Mouse (Mus musculus) thymus, postnatal 4 days (tissue): ENCODE measurements around the gene Mdm2.

Source experiments
- DNase-seq: peaks from one replicate; pipeline ENCODE4 v3.0.0; 2021

Gene Mdm2

DNA sequence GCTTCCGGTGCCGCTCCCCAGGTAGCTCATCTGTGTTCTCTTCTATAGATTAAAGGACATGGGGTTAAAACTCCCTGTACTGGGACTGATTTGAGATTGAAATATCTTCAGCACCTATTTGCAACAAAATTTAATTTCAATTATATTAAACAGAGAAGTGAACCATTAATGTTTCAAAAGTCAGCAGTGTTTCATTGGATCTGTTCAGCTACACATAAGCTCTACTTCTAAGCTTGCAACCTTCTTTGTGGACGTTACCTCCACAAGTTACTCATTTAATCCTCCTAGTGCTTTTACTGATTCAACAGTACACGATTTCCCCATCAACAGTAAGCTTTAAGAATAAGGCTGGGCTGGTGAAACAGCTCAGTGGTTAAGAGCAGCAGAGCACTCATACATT lies 15.5 kb downstream of the Mdm2 start:
- no peak for DNase-seq

DNA sequence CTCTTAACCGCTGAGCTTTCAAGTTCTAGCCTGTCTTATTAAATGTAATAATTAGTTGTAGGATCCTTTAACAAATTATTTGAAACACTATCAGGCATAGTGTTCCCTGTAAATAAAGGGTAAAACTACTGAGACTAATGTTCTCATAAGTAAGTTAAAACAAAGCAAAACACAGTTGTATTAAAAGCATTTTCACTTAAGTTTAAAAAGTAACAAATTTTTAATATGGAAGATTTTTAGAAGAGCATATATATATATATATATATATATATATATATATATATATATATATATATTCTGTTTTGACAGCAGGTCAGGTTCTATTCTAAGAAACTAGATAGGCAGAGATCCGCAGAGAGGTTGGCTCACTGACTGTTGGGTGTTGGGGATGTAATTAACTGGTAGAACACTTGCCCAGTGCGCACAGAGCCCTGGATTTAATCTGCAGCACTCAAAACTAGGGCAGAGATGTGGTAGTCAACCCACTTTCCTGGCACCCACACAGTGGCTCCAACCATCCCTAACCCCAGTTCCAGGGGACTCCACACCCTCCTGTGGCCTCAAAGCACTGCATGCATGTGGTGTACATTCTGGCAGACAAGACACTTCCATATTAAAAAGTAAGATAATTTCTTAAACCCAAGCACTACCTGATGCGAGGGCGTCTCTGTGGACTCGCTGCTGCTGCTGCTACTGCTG lies 16.2 kb downstream of the Mdm2 start:
- DNase-seq: no peak

DNA sequence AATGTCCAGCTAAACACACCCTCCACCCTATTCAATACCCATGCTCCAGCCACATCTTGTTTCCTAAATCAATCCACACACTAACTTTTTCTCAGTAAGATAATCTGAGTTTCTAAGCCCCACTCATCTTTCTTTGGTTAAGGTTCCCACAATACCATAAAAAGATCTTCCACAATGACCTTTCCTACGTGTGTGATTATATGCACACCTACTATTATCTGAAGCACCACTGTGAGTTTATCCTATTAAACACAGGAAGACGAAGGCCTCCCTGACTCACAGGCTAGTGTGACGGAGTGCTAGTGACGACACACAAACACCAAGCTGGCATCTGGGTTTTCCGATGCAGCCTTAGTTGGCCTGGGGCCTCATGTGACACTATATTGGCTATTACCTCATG lies 17.6 kb downstream of the Mdm2 start:
- no peak for DNase-seq

DNA sequence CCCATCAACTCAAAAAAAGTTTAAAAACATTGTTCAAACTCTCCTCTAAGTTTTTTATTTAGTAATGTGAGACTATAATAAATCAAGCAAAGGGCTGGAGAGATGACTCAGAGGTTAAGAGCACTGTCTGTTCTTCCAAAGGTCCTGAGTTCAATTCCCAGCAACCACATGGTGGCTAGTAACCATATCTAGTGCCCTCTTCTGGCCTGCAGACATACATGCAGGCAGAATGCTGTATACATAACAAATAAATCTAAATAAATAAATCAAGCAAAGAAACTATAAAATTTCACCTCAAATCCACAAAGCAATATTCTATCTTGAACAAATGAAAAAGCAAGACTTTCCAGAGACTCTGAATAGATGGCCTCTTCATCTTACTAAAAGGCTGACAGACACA lies 18.4 kb downstream of the Mdm2 start:
- no peak for DNase-seq

DNA sequence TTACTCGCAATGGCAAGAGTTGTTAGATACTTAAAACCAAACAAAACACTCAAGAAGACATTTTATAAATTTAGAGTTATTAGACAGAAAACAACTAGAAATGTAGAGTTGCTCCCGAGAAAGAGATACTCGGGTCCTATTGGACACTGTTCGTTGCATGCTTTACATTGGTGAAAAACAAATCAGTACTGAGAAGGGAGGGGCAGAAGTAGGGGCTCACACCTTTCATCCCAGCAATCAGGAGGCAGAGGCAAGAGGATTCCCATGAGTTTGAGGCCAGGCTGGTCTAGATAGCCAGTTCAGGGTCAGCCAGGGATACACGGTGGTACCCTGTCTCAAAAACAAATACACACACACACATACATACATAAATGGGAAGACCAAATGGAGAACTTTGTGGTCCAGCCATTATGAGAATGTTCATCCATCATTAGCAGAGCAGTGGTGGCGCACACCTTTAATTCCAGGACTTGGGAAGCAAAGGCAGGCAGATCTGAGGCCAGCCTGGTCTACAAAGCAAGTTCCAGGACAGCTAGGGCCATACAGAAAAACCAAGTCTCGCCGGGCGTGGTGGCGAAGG lies 19.1 kb downstream of the Mdm2 start:
- no peak for DNase-seq

DNA sequence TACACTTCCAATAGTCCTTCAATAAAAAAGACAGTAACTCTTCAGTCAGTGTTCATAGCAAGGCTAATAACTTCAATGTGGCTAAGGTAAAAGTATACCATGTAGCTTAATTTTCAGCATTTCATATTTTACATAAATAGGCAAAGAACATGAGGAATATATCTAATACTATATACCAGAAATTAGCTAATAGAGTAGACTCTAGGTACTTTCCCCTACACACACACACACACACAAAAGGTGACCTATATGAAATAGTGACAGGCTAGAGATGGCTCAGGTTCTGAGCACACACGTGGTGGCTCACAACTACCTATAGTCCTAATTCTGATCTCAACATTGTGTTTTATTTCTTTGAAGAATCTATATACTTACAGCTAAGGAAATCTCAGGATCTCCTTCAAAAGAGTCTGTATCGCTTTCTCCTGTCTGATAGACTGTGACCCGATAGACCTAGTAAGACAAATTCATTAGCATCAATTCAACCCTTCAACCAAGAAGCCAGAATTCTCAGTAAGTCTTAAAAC lies 19.7 kb downstream of the Mdm2 start:
- no peak for DNase-seq

DNA sequence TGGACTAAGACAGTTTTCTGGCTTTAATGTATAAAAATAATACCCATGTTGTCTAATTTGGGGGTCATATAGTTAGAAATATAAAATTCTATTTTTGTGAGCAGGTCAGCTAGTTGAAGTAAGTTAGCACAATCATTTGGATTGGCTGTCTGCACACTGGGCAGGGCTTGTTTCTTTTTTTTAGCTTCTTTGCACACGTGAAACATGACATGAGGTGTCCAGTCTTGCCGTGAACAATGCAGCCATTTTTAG lies 20.5 kb downstream of the Mdm2 start:
- no peak for DNase-seq

GRCm38 (mm10) chr10:117689297-117690100 lies 21.1 kb downstream of the Mdm2 start:
- DNase-seq: no peak

- peak; percentile 55 for DNase-seq
Observed at GRCm38 (mm10) chr10:117688204-117689151, 22.1 kb downstream of the Mdm2 start.

- no peak for DNase-seq
Observed at GRCm38 (mm10) chr10:117687577-117687976, 23.0 kb downstream of the Mdm2 start.

DNA sequence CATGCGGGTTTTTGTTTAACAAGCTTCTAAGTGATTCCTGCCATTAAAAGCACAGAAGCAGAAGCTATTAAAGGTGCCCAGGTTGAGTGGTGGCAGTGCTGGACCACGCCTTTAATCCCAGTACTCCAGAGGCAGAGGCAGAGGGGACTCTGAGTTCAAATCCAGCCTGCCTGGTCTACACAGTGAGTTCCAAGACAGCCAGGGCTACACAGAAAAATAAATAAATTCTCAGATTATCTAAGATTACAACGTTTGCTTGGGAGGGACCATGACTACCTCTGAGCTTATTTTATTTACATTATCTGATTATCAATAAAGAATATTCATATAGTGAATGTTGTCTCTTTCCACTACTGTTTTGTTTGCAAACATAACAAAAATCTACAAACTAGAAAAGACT lies 23.5 kb downstream of the Mdm2 start:
- DNase-seq: no peak

- DNase-seq: no peak
Observed at GRCm38 (mm10) chr10:117685849-117686591, 24.5 kb downstream of the Mdm2 start.

DNA sequence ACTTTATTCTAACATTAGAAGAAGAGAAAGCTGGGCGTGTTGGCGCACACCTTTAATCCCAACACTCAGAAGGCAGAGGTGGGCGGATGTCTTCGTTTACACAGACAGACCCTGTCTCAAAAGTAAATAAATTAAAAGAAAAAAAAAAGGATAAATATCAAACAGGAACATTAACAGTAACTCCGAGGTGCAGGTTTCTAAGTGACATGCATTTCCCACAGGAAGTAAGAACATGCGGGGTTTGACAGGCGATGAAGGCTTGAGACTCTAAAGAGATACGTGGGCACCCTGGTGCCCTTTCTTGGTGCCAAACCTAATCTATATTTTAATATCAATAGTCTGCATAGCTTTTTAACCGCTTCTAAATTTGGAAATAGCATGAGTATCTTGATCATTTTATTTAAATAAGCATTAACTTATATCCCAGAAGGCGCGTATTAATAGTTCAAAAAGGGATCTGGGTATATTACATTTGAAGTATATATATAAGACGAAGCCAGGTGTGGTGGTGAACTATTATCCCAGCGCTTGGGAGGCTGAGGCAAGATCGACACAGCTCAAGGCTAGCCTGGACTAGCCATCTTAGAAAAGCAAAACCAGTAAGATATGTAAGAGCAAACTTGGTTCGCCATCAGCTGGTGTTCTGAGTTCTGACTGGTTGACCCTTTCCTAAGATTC lies 25.2 kb downstream of the Mdm2 start:
- no peak for DNase-seq

DNA sequence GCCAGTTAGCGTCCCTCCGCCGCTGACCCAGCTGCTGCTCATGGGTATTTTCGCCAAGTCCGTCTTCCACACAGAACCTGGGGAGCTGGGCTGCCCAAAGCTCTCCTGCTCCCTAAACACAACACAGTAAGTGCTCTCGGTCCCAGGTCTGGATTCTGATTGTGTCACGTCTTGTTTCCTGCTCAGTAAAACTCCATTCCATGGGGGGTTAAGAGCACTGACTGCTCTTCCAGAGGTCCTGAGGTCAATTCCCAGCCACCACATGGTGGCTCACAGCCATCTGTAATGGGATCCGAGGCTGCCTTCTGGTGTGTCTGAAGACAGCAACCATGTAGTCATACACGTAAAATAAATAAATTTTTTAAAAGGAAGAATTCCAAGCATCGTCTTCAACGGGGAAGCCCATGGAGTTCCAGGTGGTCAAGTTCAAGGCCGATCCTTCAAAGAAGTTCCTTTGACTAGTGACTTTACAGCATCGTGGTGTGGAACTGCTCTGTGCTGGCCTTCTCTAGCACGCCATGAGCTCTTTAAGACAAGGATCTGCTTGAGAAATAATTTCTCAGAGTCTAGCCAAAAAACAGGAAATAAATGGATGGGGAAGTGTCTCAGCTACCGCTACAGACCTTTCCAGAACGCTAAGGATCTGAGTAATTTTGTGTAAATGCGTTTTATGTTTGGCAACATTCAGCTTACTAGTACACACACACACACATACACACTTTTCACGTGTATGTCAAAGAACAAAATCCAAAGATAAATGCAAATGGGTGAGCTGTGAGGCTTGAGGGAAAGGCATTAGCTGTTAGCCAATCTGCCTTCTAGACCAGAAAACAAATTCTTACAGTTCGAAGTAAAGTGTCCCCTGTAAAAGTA lies 26.0 kb downstream of the Mdm2 start:
- DNase-seq: no peak

GRCm38 (mm10) chr10:117683734-117684037 lies 26.9 kb downstream of the Mdm2 start:
- DNase-seq: no peak

DNA sequence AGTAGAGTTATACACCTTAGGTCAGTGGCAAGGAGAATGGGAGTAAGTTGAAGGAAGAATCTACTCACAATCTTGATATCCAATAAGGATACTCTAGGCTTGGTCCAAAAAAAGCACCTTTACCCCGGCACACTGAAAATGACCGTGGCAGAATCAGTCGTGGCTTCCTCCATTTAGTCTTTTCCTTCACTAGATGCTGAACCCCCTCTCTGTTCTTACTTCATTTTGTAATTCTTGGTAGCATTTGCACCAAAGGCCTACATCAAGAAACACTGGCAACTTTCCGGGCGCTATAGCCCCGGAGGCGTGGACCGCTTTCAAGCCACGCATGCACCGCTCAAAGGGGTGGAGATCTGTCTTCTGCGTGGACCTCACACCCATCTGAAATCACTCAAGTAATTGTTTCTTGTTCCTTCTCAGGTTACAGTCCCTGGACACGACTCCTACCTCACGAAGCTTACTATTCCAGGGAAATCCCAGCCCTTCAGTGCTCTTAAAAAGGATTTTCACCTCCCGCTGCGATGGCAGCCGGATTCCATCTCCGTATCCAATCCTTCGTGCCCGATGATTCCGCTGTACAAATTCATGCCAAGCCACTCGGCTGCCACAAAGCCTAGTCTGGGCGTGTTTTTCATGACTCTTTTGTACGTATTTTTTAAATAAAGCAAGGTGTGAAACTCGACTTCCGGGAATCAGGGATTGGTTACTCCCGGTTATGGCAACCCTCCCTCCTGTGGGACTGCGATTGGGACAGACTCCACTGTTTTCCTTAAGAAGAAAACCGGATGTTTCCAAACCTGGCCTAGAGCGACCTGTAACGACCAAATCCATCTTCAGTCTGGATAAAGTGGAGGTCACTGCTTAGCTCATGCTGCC lies 27.5 kb downstream of the Mdm2 start:
- DNase-seq: no peak

- DNase-seq: peak; percentile 50
Observed at GRCm38 (mm10) chr10:117681999-117682857, 28.3 kb downstream of the Mdm2 start.

GRCm38 (mm10) chr10:117681543-117681942 lies 29.0 kb downstream of the Mdm2 start:
- DNase-seq: no peak
